Mouse (Mus musculus) heart, adult 2 months (tissue): ENCODE measurements around the gene Hp.

Source experiments
- CTCF ChIP-seq: fragments of 200-600 bp; IDR thresholded peaks from 2 replicates; pipeline ENCODE4 v1.8.1; 2022; ENCODE audit warnings: antibody characterized with exemption, mild to moderate bottlenecking, moderate library complexity
- POLR2A ChIP-seq: fragments of 200-500 bp; IDR thresholded peaks from 2 replicates; pipeline ENCODE4 v1.6.1; 2011; ENCODE audit warnings: mild to moderate bottlenecking, low read depth, low read length, control low read depth; ENCODE audit not compliant: insufficient read depth

- TF ChIP-seq POLR2A (no peak), CTCF (no peak)
Measured at GRCm38 (mm10) chr8:109606725-109607124, 27.8 kb upstream of the Hp start.
